ENCODE assay signal across 9 mouse cellular contexts in genomic region chr2:174599853-174600271, GRCm38 (mm10). TPM values are rescaled to one million over a fixed set of nuclear protein-coding genes. Genes with fewer than 3 reads are reported as not detected.
DNase-seq lines count a peak whose midpoint lies in the region; TF ChIP-seq lines count a peak whose summit lies in the region.
"Had no signal": no experiment of that assay in that cellular context is flagged by ENCODE, and none has a peak within 500 bp of the region (broad histone marks: within the 10 kb centered on the region; RNA-seq: fewer than 3 reads in every experiment).

No protein-coding gene starts in this region.

- peak overlapping the region; percentile 84 for H3K9ac ChIP-seq in MEL (ENCODE audit: control insufficient read depth, low read depth, low read length, poor library complexity, severe bottlenecking)
- H3K9ac ChIP-seq in heart, adult 2 months (ENCODE audit: low read depth, low read length) = no peak overlapping the region
- H3K9ac ChIP-seq: liver, embryonic 13.5 days had no signal

- peaks cover 16% of the 10 kb centered on the region for H3K79me2 ChIP-seq in MEL (ENCODE audit: control insufficient read depth, insufficient read depth, low read length, poor library complexity)
- no peaks in the 10 kb centered on the region for H3K79me2 ChIP-seq in heart, adult 2 months (replicated peaks; ENCODE audit: control insufficient read depth, insufficient read depth, low read length)

- peaks cover 14 to 50% of the 10 kb centered on the region in 2 experiments for H3K4me1 ChIP-seq in MEL (ENCODE audit: control insufficient read depth in 1 of 2, insufficient read depth in 2 of 2, low read length in 2 of 2)
- peaks cover 12% of the 10 kb centered on the region for H3K4me1 ChIP-seq in heart, adult 2 months (ENCODE audit: control insufficient read depth, insufficient read depth, low read length)

- H3K4me3 ChIP-seq in MEL (ENCODE audit: control insufficient read depth in 1 of 2, insufficient read depth in 1 of 2, low read depth in 2 of 2, low read length in 2 of 2) = peak overlapping the region; percentile 73 to 90
- H3K4me3 ChIP-seq in heart, adult 2 months = no peak overlapping the region
- H3K4me3 ChIP-seq: liver, embryonic 13.5 days had no signal

- no peaks in the 10 kb centered on the region for H3K9me3 ChIP-seq in MEL (replicated peaks; ENCODE audit: insufficient read depth, low read length)
- H3K9me3 ChIP-seq: liver, embryonic 13.5 days had no signal

- TF ChIP-seq CTCF in MEL (IDR thresholded peaks at IDR 0.05 in 2 of 3, conservative IDR thresholded peaks at IDR 0.05 in 1 of 3; ENCODE audit: control insufficient read depth in 1 of 3, insufficient read depth in 1 of 3, low read depth in 2 of 3, low read length in 3 of 3, poor library complexity in 1 of 3, severe bottlenecking in 1 of 3) = no peak
- no peak for TF ChIP-seq CTCF in heart, adult 2 months (IDR thresholded peaks at IDR 0.05)

- peaks cover 0 to 35% of the 10 kb centered on the region in 2 experiments; a peak in 2 of 4 replicates for H3K36me3 ChIP-seq in MEL (ENCODE audit: control insufficient read depth in 1 of 2, insufficient read depth in 2 of 2, low read length in 2 of 2)
- no peaks in the 10 kb centered on the region for H3K36me3 ChIP-seq in heart, adult 2 months (ENCODE audit: control insufficient read depth, insufficient read depth, low read length)
- H3K36me3 ChIP-seq: liver, embryonic 13.5 days had no signal

- H3K27me3 ChIP-seq in MEL (ENCODE audit: control insufficient read depth in 1 of 2, insufficient read depth in 2 of 2, low read length in 2 of 2) = no peaks in the 10 kb centered on the region
- no peaks in the 10 kb centered on the region for H3K27me3 ChIP-seq in heart, adult 2 months (ENCODE audit: control insufficient read depth, insufficient read depth, low read length)

- no peak for TF ChIP-seq POLR2A in MEL (IDR thresholded peaks at IDR 0.05; ENCODE audit: control insufficient read depth in 1 of 2, insufficient read depth in 1 of 2, low read depth in 1 of 2, low read length in 2 of 2, poor library complexity in 1 of 2)
- no peak for TF ChIP-seq POLR2A in heart, adult 2 months (IDR thresholded peaks at IDR 0.05; ENCODE audit: insufficient read depth, low read depth, low read length)

- intact Hi-C loops in heart, adult 2 months (cut with DNase I) = no loop called here

- WGBS in heart, adult 2 months = 25% methylated on average over 9 of the region's 9 CpGs

- TF ChIP-seq EP300 in MEL (IDR thresholded peaks at IDR 0.05; ENCODE audit: low read depth in 1 of 2, low read length in 2 of 2) = no peak
- TF ChIP-seq EP300 in heart, adult 2 months (IDR thresholded peaks at IDR 0.05; ENCODE audit: insufficient read depth, low read depth, low read length) = no peak

- peak overlapping the region; percentile 33 for H3K27ac ChIP-seq in MEL (ENCODE audit: control insufficient read depth, low read depth, low read length)
- H3K27ac ChIP-seq in heart, adult 2 months = peak overlapping the region; percentile 6
- H3K27ac ChIP-seq: liver, embryonic 13.5 days had no signal

- DNase-seq in MEL (ENCODE audit: low read depth, low spot score) = peak; percentile 45
- peak; percentile 44 to 64 for DNase-seq in adrenal gland, adult 18-20 months (ENCODE audit: low spot score in 2 of 2)
- peak; percentile 35 to 42 for DNase-seq in heart, adult 2 months
- DNase-seq in kidney, postnatal 4 days = peak; percentile 63 to 74
- DNase-seq in right cerebral cortex, adult 2 months (ENCODE audit: low spot score in 2 of 2) = peak; percentile 56 to 60
- no peak for DNase-seq in spleen, adult 12 weeks (ENCODE audit: low spot score)
- no peak for DNase-seq in natural killer cell, adult 2 months (ENCODE audit: low spot score in 2 of 2)
- DNase-seq in embryo, embryonic 10.5 days (ENCODE audit: low spot score) = no peak
- DNase-seq: liver, embryonic 13.5 days had no signal

- TF ChIP-seq RAD21 in MEL (IDR thresholded peaks at IDR 0.05; ENCODE audit: low read depth, low read length) = no peak

TF ChIP-seq in MEL, 35 proteins besides CTCF, POLR2A, EP300 and RAD21:
- no peak for TF ChIP-seq TBP (IDR thresholded peaks at IDR 0.05; ENCODE audit: low read depth, low read length)
- no peak for TF ChIP-seq POLR2AphosphoS2 (IDR thresholded peaks at IDR 0.05; ENCODE audit: low read length)
- no peak for TF ChIP-seq ZKSCAN1 (IDR thresholded peaks at IDR 0.05; ENCODE audit: low read depth, low read length)
- no peak for TF ChIP-seq HCFC1 (IDR thresholded peaks at IDR 0.05; ENCODE audit: low read depth, low read length)
- no peak for TF ChIP-seq USF2 (IDR thresholded peaks at IDR 0.05; ENCODE audit: borderline replicate concordance in 1 of 2, insufficient read depth in 1 of 2, low read depth in 1 of 2, low read length in 2 of 2)
- no peak for TF ChIP-seq ELF1 (IDR thresholded peaks at IDR 0.05; ENCODE audit: low read depth, low read length)

RNA-seq across cellular contexts. Expression of gene Zfp831, which starts 43.5 kb away (rescaled TPM):
- 1.4 and 2.3 TPM in 2 replicates for total RNA-seq in MEL (2012; rRNA removed)
- 1 to 10 TPM in 1 of 2 experiments, not detected in 1; 4.1 TPM for polyA plus RNA-seq in MEL (2012; ENCODE audit: insufficient read depth in 1 of 2, insufficient read length in 2 of 2, low read depth in 1 of 2, low replicate concordance in 2 of 2, missing spikeins in 1 of 2)
- under 1 TPM; 0.07 to 0.13 TPM for total RNA-seq in adrenal gland, adult 18-20 months (2021)
- under 1 TPM; 0.08 to 0.11 TPM for total RNA-seq in heart, adult 2 months (2021)
- 0.03 and 0.10 TPM in 2 replicates for polyA plus RNA-seq in heart, adult 2 months (2012; rRNA removed)

Comparison
In these comparisons a context has a peak if more than half of its experiments do, and no peak if none do; other contexts are left out.
1. DNase-seq: peak in MEL (single experiment), adrenal gland, adult 18-20 months (2 of 2), heart, adult 2 months (2 of 2), kidney, postnatal 4 days (2 of 2) and right cerebral cortex, adult 2 months (2 of 2); none in spleen, adult 12 weeks (single experiment), natural killer cell, adult 2 months (0 of 2) and embryo, embryonic 10.5 days (single experiment).